Mouse (Mus musculus): ENCODE measurements around the gene Rnf166.
A peak's percentile ranks its signal among the peaks of the same experiment; 100 is the strongest.

Rnf166 gene

DNA sequence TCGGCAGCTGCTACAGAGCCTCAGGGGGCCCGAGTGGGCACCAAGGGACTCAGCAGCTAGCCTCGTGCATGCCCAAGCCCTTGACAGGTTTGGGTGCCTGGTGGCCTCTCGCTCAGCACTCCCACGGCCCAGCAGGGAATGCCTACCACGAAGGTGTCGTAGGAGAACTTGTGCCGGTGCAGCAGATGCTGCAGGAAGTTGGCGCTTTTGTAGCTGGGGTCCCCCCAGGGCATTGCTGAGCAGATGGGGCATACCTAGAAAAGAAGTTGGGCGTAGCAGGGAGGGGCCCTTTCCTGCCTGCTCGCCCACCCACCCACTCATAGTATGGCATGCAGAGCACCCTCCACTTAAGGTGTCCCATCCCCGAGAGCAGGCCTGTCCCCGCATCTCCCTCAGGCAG, 8.0 kb downstream of the Rnf166 start:
- DNase-seq, result peak; percentile 69

DNA sequence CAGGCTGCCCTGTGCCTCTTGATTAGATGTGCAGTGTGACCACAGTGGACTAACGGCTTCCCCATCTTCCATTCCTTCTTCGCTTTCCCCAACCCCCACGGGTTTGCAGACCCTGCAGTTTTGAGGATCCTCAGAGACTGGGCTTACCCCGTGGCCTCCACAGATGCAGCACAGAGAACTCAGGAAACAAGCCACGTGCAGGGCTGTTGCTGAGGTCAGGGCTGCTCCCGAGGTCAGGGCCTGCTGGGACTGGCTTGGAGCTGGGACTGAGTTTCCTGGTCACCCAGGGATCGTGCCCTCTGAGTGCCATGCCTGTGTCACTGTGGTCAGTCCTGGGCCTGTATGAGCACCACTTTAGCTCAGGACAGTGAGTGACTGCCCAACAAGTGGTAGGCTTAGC, 10.9 kb downstream of the Rnf166 start:
- DNase-seq, result no peak

DNA sequence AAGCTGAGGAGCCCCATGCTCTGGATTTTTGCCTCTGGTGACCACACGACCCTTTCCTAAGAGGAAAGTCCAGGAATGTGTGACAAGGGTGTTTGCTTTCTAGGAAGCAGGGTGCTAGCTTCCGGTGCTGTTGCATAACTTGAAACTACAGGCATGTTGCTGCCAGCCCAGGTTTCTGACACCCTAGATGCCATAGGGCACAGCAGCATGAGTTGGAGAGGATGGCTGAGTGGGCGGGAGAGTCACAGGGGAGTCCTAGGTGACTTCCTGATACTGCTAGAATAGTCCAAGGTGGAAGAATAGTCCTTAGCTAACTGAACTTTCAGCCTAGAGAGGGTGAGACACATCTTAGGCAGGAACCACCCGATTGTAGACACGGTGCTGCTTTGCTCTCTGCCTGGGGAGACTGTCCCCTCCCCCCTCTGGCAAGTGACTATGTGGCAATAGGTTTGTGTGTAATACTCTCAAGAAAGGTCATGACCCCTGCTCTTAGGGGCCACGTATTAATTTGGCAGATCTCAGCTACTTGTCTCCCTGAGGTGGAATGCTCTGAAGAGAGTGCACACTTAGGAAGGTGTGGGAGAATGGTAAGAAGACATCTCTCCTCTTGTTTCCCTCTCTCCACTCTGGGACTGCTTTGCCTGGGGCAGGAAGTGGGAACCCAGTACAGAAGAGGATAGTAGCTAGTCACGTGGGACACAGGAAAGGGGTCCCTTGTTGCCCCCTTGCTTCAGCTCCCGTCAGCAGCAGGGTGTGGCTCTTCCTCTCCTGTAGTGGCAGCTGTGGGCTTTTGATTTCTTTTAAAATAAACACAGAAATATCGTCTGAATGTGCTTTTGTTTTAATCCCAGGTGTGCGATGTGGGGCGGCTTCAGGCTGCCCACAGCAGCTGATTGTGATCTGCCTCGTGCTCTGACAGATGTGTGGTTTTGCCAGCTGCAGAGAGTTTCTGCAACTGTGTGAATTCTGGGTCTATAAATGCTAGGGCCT, 11.9 kb downstream of the Rnf166 start:
- peak; percentile 69 for DNase-seq

DNA sequence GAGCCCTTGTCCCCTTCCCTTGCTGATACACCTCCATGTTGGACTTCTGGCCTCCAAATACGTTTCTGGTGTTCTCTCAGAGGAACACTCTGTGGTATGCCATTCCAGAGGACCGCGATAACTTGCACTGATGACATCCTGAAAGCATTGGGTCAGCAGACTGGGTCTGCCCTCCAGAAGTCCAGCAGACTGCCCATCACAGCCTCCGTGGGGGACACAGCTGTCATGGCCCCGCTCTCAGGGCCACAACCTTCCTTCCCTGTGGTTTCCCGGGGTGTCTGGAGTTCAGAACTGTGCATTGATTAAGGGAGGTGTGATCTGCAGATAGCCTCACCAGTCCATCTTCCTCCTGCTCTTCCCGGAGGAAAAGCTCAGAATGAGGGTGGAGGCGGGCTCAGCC, 13.4 kb downstream of the Rnf166 start:
- DNase-seq, result no peak

DNA sequence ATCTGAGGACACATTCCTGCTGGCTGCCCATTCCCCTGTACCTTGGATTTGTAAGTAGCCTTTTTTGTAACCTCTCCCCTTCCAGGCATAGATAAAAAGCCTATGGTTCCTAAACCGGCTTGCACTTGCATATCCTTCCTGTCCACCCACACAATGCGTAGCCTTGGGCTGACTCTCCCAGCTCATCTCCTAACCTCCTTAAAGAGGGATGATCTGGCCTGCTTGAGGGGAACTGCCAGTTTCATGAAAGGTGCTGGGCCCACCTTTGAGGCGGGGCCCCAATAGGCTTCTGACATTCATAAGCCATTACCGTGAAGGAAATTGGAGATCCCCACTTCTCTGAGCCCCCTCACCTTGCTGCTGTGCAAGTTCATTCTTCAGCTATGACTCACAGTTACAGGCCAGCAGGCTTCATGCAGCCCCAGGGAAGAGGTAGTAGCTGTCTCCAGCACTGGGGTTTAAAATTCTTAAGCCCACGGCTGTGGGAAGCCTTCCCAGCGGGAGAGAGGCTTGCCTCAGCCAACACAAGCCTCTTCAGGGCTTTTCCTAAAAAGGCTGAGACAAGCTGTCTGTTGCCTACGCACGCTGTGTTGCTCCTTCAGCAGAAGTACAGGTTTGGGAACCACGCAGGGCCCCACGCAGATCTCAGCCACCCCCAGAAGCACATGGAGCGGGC, 14.3 kb downstream of the Rnf166 start:
- no peak for DNase-seq

DNA sequence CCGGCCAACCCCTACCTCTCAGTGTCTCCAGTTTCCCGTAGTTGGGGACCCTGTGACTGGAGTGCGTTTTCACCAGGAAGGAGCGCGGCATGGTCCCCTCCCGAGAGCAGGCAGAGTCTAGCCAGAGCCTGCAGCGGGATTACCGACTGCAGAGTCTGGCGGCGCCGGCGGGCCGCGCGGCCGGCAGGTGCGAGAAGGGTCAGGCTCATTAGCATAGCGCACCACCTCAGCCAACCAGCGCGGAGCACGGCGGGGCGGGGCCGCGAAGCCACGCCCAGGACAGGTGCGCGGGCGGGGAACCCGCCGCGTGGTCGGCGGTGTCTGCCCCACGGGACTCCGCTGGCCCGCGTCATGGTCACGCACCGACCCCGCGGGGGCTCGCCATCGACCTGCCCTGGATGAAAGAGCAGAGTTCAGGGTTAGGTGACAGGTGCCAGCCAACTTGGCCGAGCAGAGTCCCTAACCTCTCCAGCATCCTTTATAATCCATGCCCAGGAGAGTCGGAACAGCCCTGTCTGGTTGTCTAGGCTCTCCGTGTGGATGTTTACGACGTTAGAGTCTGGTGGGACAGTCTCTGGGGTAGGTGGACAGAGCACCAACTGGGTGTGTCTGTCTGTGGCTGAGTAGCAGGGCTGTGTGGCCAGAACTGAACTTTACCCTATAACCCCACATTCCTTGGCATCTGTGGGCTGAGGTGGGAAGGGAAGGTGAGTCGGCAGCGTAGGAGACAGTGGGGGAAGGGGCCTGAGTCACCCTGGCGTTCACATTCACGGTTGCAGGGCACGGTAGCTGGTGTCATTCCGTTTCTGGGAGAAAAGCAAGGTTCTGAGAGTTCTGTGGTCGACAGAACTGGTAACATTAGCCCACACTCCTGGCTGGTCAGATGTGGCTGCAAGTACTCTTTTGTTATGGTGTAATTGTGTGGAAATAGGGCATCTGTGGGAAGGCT, 15.1 kb downstream of the Rnf166 start, which contains the start of gene Snai3:
Snai3 (minus strand) TSS at position 210 of the 949 bp plus-strand sequence.
- DNase-seq, result peak; percentile 84

DNA sequence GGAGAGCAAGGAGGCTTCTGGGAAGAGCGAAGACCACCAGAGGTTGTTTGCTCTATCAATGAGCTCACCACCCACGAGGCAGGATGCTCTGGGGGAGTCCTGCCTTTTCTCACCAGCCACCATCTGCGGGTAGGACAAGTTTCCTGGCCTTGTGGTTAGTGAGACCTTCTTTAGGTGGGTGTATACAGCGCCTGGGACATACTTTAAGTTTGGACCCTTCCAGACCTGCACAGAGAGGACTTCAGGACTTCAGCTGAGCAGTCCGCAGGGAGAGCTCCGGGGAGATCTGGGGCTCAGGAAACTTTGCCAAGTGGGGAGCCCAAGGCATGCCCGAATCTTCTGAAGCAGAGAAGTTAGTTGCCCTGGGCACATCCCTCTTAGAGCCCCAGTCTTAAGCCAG, 15.9 kb downstream of the Rnf166 start:
- DNase-seq, result peak; percentile 57

DNA sequence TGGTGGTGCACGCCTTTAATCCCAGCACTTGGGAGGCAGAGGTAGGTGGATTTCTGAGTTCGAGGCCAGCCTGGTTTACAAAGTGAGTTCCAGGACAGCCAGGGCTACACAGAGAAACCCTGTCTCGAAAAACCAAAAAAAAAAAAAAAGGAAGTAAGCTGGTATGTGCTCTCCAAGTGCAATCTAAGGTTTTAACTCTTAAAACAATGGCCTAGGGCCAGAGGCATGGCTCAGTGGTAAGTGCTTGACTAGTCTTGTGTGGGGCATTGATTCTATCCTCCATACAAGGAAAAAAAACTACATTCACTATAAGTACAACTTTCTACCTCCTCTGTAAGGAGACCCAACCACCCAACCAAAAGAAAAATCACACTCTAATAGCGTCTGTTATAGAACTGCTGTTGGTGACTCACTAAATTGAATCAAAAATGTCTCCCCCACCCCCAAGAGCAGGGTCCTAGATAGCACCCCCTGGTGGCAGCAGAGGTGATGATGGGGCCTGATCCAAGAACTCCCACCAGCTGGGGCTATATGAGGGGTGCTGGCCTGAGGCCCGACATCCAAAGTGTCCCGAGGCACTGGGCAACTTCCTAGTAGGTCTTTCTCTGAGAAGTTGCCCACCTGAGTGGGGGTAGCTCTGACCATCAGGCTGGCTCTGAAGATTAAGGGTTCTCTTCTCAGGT, 16.5 kb downstream of the Rnf166 start:
- peak; percentile 83 for DNase-seq

DNA sequence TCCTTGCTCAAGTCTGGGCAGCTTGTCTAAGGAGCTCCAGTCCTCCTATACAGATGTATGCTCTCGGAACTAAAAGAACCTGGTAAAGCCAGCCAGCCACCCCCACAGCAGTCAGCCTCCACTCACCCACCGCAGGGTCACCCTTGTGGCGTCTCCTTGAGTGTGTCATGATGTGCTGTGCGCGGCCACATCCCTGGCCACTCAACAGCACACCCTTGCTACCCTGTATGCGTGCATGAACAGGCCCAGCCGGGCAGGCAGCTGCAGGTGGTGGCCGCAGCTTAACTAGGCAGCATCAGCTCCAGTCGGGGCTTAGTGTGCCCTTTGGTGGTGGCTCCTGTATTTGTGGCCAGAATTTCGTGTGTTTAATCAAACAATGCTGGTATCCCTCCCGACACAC, 18.7 kb downstream of the Rnf166 start:
- no peak for DNase-seq

DNA sequence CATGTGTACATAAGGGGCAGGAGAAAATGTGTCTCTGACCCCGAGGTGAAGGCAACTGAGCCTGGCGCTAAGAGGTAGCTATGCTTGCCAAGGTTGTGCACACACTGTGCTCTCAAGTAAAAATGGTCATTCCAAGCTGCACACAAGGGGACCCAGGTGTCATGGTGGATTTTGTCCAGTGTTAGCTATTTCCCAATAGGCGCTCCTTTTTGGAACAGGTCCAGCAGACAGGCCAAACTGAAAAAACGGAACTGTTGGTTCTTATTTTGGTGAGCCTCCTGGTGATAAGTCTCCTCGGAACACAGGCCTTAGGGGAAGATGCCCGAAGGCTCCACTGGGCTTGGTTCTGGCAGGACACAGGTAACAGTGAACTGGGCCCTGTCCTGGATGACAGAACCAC, 21.5 kb downstream of the Rnf166 start:
- DNase-seq, result no peak

DNA sequence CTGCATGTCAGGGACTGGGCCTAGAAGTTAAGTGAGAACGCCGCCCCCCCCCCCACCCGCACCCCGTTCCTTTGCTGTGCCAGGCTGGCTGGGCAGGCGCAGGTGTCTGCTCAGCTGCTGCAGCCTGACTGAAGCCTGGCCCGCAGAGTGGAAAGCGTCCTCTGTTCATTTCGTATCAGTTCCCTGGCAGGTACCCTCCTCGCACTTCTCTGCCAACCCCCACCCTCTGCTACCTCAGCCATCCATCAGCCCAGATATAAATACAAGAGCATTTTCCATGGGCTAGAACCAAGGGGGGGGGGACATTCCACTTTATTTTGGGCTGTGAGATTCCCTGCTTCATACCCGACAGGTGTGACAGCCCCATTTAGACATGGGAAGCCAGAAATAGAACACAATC, 23.7 kb downstream of the Rnf166 start:
- no peak for DNase-seq

DNA sequence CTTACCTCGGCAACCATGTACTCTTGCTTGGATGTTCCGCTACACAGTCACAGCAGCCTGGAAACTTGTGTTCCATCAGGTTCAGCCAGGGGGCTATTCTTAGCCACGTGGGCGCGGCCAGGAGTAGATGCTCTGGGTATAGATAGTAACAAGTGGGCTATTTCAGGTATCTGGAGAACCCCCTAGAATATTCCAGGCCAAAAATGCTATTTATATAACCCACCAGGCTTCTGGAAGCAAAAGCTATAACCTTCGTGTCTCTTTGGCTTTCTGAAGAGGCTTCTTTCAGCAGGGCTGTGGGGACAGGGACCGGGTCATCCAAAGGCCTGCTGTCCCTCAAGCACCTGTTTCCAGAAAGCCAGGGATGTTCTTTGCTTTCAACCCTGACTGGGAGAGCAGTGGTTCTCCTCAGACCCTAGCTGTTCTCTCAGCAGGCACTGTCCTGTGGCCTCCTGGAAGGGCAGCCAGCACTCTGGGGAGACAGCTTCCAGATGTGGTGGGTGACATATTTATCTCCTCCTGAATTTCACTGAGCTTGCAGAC, 24.6 kb downstream of the Rnf166 start:
- DNase-seq, result no peak

DNA sequence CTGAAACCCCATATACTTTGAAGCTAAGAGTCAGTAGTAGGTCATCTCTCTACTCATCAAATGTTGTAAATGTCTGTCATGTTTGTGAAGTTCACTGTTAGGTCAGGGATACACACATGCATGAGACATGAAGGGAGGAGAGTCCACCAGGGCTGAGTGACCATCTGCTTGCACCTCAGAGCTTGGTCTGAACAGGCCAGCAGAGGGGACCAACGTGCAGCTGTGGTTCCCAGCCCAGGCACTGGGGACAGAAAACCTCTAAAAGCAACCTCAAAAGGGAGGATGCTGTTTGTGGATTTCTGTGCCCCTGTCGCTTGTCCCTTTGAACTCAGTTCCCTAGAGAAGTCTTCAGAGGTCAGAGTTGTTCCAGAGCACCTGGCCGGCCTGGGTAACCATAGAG, 30.7 kb downstream of the Rnf166 start:
- DNase-seq, result no peak

DNA sequence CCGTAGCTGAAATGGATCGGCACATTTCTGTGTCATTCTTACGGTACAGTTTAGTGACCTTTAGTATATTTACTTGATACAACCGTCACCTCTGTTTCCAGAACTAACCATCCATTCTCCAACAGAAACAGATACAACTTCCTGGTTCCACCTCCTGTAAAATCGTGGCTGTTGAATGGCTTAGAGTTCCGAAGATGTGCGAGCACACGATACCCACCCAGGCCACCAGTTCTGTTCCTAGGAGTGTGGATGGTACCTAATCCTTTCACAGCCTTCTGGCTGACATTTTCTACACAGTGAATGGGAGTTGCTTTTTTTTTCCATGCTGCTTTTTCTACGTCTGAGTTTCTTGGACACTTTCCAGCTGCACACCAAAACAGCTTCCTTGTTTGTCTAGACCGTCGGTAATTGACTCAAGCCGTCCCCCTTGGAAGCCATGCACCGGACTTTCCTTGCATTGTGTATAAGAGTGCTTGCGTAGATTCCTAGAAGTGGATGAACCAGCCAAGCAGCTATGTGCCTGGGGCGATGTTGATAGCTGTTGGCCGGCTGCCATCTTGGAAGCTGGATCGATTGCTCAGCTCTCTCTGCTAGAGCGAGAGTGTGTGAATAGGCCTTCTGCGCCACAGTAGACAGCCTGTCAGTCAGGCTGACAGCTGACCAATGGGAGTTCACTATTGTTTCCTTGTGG, 31.7 kb downstream of the Rnf166 start:
- DNase-seq, result peak; percentile 49

DNA sequence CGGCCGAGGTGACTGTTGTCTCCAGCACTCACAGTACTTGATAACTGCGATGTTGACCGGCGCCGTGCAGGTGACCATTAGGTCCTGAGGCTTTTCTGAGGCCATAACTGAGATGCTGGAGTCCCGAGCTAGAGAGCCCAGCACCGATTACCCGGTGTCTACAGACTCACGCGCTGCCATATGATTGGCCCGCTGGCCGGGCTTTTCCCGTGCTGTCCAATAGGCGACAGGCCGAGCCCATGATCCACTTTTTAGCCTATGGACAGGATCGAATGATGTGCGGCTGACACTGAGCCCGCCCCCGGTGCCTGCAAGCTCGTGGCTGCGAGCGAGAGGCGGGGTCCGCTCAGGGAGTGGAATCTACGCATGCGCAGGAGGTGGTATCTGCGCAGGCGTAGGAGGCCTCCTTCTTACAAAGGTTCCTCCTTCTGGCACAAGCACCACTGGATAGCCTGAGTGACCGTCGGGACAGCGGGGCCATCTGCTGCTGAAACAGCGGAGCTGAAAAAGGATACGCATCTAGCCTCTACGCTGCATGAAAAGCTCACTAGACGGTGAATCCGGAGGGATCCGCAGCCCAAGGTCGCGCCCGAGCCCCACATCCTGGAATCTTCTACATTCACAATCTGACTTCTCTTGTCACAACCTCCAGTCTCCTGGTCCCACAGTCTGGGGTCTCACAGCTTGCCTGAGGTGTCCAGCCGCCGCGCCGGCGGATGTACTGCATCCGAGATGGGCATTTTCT, 32.4 kb downstream of the Rnf166 start, which contains the start of gene Mvd:
Mvd (minus strand) TSS at position 161 of the 745 bp plus-strand sequence.
- peak; percentile 97 for DNase-seq

DNA sequence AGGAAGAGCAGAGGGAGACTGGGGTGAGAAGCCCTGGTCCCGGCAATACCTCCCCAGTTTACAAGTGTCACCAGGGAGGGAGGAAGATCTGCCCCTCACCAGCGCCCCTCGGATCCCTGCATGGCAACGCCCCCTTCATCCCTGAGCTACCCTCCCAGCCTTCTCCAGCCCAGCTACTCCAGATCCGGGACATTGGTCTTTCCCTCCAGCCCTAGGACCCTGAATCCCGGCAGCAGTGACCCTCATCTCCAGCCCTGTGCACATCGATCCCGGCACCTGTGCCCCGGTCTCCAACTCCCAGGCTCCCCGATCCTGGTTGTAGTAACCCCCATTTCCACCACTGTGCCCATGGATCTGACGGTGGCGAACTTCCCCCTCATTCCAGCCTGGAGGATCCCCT, 33.1 kb downstream of the Rnf166 start:
- no peak for DNase-seq

DNA sequence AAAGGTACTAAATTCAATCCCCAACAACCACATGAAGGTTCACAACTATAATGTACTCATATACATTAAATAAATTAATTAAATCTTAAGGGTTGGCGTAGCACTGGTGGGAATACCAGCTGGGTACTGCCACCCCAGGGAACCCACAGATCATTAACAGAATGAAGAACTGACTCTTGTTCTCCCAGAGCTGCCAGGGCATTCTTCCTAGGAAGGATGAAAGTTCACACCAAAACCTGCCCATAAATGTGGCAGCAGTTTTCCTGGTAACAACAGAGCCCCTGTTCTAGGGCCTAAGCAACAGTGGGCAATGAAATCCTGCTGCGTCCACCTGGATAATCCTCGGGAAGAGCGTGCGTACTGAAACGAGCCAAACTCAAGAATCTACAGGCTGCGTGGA, 33.5 kb downstream of the Rnf166 start:
- no peak for DNase-seq

DNA sequence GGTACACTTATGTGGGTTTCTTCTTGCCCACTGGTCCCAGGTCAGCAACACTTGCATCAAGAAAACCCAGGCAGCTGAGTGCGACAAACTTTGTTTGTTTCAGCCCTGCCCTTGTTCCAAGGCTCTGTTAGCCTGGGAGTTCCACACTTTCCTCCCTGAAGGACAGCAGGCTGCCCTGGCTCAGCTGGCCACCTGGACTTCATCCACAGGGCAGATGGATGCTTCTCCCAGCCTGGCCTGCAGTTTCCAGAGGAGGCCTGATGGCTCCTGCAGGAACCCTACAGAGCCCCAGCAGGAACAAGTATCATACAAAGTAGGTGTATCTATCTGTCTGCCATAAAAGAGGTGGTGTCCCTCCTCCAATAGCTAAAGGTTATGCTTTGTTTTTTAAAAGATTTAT, 34.5 kb downstream of the Rnf166 start:
- DNase-seq, result no peak

DNA sequence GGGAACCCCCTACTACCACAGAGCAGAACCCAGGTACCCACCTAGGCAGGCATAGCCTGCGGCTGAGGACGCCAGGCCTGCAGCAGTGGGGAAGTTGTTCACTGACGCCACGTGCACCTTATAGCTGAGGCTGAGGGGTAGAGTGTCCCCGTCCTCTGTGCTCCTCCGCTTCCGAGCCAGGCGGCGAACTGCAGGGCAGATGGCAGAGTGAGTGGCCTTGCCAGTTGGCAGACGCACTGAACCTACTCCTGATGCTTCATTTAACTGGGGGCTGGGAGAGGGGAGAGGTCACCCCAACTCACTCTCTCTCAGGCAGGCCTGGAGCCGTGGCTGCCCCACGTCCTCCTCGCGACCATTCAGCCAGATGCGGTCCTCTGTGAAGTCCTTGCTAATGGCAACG, 36.5 kb downstream of the Rnf166 start:
- DNase-seq, result no peak

DNA sequence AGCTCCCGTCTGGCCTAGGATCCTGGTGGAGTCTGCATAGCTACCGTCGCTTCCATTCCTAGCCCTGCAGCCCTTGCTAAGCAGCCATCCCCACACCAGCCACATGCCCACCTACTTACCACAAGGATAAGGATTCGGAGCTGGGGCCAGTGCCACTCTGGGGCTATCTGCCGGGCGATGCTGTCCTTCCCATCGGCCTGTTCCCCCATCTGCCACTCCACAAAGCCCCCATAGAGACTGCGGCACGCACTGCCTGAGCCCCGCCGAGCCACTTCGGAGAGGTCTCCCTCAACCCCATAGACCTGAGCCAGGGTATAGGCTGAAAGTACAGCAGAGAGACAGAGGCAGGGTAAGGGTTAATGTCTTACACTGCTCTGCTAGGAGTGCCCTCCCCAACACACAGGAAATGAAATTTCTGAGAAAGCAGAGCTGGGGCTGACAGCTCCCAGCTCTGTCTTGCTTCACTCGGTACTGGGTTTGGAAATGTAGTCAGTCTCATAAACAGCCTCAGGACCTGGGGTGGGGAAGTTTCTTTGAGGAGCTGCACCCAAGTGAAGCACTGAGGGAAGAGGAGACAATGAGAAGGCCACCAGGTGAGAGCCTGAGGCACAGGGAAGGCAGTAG, 38.0 kb downstream of the Rnf166 start:
- peak; percentile 37 for DNase-seq
